In genomic region chr7:145340248-145340904, GRCm38 (mm10) we compare ENCODE assay signal across 19 mouse cellular contexts. TPM values are rescaled to one million over a fixed set of nuclear protein-coding genes. Genes with fewer than 3 reads are reported as not detected.
A peak's percentile ranks its signal among the peaks of the same experiment; 100 is the strongest.
DNase-seq lines count a peak whose midpoint lies in the region; ATAC-seq and TF ChIP-seq lines count a peak whose summit lies in the region.
"Had no signal": no experiment of that assay in that cellular context is flagged by ENCODE, and none has a peak within 500 bp of the region (broad histone marks: within the 10 kb centered on the region; RNA-seq: fewer than 3 reads in every experiment).

No protein-coding gene starts in this region.

- peak; percentile 31 for DNase-seq in embryonic facial prominence, embryonic 11.5 days (ENCODE audit: low spot score)
- no peak for DNase-seq in embryonic facial prominence, embryonic 10.5 days (ENCODE audit: low spot score)
- peak; percentile 43 for DNase-seq in liver, embryonic 11.5 days (ENCODE audit: low spot score)
- DNase-seq in liver, postnatal 0 days, result no peak
- DNase-seq in splenic B cell, adult 2 months (ENCODE audit: low read depth, low spot score), result peak; percentile 5
- DNase-seq in layer of hippocampus, postnatal 25 days (ENCODE audit: extremely low spot score in 1 of 2, low spot score in 1 of 2), result no peak
- no peak for DNase-seq in heart, postnatal 4 days
- DNase-seq: cerebellum, adult 8-10 months; forebrain, postnatal 0 days; gastrocnemius, postnatal 25 days; spleen, adult 18-20 months had no signal

- no peak for TF ChIP-seq CTCF in liver, postnatal 0 days (IDR thresholded peaks at IDR 0.05; ENCODE audit: low read depth)

- peak; percentile 29; the same call in 1 of the 2 replicates for ATAC-seq in embryonic facial prominence, embryonic 11.5 days (replicated peaks; ENCODE audit: insufficient number of reproducible peaks, low FRiP score, low TSS enrichment, low read depth)
- ATAC-seq in liver, embryonic 11.5 days (replicated peaks; ENCODE audit: low FRiP score), result no peak
- ATAC-seq in liver, postnatal 0 days, result no peak
- peak; percentile 42 for ATAC-seq in granulocyte monocyte progenitor cell, adult 5-6 weeks (replicated peaks; ENCODE audit: poor library complexity, severe bottlenecking)
- ATAC-seq: forebrain, postnatal 0 days had no signal

- no peak overlapping the region for H3K27ac ChIP-seq in embryonic facial prominence, embryonic 11.5 days (replicated peaks; ENCODE audit: low read depth, low read length)
- no peak overlapping the region for H3K27ac ChIP-seq in embryonic facial prominence, embryonic 10.5 days (replicated peaks)
- H3K27ac ChIP-seq in liver, embryonic 11.5 days (ENCODE audit: low read depth, low read length), result no peak overlapping the region
- no peak overlapping the region for H3K27ac ChIP-seq in liver, postnatal 0 days (ENCODE audit: low read depth)
- H3K27ac ChIP-seq: heart, embryonic 15.5 days; neural tube, embryonic 12.5 days had no signal

- WGBS in embryonic facial prominence, embryonic 11.5 days, result 84% methylated on average over 5 of the region's 5 CpGs
- 87% methylated on average over 5 of the region's 5 CpGs for WGBS in embryonic facial prominence, embryonic 10.5 days
- WGBS in liver, embryonic 11.5 days, result 79% methylated on average over 5 of the region's 5 CpGs
- 75% methylated on average over 5 of the region's 5 CpGs for WGBS in liver, postnatal 0 days (ENCODE audit: insufficient replicate concordance)

- no peak overlapping the region for H3K9ac ChIP-seq in embryonic facial prominence, embryonic 11.5 days (replicated peaks; ENCODE audit: low read length)
- H3K9ac ChIP-seq in liver, embryonic 11.5 days (ENCODE audit: low read depth, low read length), result no peak overlapping the region
- no peak overlapping the region for H3K9ac ChIP-seq in liver, postnatal 0 days (replicated peaks)
- H3K9ac ChIP-seq: forebrain, postnatal 0 days; heart, embryonic 15.5 days; neural tube, embryonic 12.5 days had no signal

- H3K27me3 ChIP-seq in embryonic facial prominence, embryonic 11.5 days (ENCODE audit: control insufficient read depth, insufficient read depth, low read length), result no peaks in the 10 kb centered on the region
- no peaks in the 10 kb centered on the region for H3K27me3 ChIP-seq in embryonic facial prominence, embryonic 10.5 days (replicated peaks; ENCODE audit: low read depth, poor library complexity, severe bottlenecking)
- H3K27me3 ChIP-seq in liver, embryonic 11.5 days (replicated peaks; ENCODE audit: control insufficient read depth, insufficient read depth, low read length), result no peaks in the 10 kb centered on the region
- no peaks in the 10 kb centered on the region for H3K27me3 ChIP-seq in liver, postnatal 0 days (ENCODE audit: insufficient read depth, low read length)
- H3K27me3 ChIP-seq in splenic B cell, adult 2 months (ENCODE audit: control insufficient read depth, insufficient read depth, low read length, poor library complexity, severe bottlenecking), result no peaks in the 10 kb centered on the region
- H3K27me3 ChIP-seq: heart, embryonic 15.5 days; neural tube, embryonic 12.5 days had no signal

- no peak overlapping the region for H3K4me3 ChIP-seq in embryonic facial prominence, embryonic 11.5 days (ENCODE audit: low read depth, low read length)
- H3K4me3 ChIP-seq in embryonic facial prominence, embryonic 10.5 days, result no peak overlapping the region
- H3K4me3 ChIP-seq in liver, embryonic 11.5 days (ENCODE audit: low read depth, low read length), result no peak overlapping the region
- no peak overlapping the region for H3K4me3 ChIP-seq in liver, postnatal 0 days (ENCODE audit: low read depth, low read length)
- H3K4me3 ChIP-seq: heart, embryonic 15.5 days; neural tube, embryonic 12.5 days had no signal

- TF ChIP-seq EP300 in liver, postnatal 0 days (IDR thresholded peaks at IDR 0.05; ENCODE audit: low read depth), result no peak

- no peak overlapping the region for H3K4me2 ChIP-seq in embryonic facial prominence, embryonic 11.5 days (ENCODE audit: low read depth, low read length)
- no peak overlapping the region for H3K4me2 ChIP-seq in liver, embryonic 11.5 days
- H3K4me2 ChIP-seq in liver, postnatal 0 days (ENCODE audit: low read depth, low read length), result no peak overlapping the region
- H3K4me2 ChIP-seq: heart, embryonic 15.5 days; neural tube, embryonic 12.5 days had no signal

- H3K4me1 ChIP-seq in embryonic facial prominence, embryonic 11.5 days (ENCODE audit: control insufficient read depth, insufficient read depth, low read length), result no peaks in the 10 kb centered on the region
- H3K4me1 ChIP-seq in embryonic facial prominence, embryonic 10.5 days, result 0 out of 2 replicates have a peak, but pooled peaks cover 3% of the 10 kb centered on the region
- H3K4me1 ChIP-seq in liver, embryonic 11.5 days (replicated peaks; ENCODE audit: control insufficient read depth, insufficient read depth, low read length), result no peaks in the 10 kb centered on the region
- no peaks in the 10 kb centered on the region for H3K4me1 ChIP-seq in liver, postnatal 0 days (ENCODE audit: insufficient read depth)
- H3K4me1 ChIP-seq: heart, embryonic 15.5 days; neural tube, embryonic 12.5 days had no signal

- no peaks in the 10 kb centered on the region for H3K36me3 ChIP-seq in embryonic facial prominence, embryonic 11.5 days (replicated peaks; ENCODE audit: control insufficient read depth, insufficient read depth, low read depth, low read length)
- no peaks in the 10 kb centered on the region for H3K36me3 ChIP-seq in embryonic facial prominence, embryonic 10.5 days (replicated peaks)
- no peaks in the 10 kb centered on the region for H3K36me3 ChIP-seq in liver, embryonic 11.5 days (ENCODE audit: control insufficient read depth, insufficient read depth, low read length)
- H3K36me3 ChIP-seq in liver, postnatal 0 days (replicated peaks; ENCODE audit: insufficient read depth, low read length), result no peaks in the 10 kb centered on the region
- no peaks in the 10 kb centered on the region for H3K36me3 ChIP-seq in splenic B cell, adult 2 months (ENCODE audit: control insufficient read depth, insufficient read depth, low read length, poor library complexity, severe bottlenecking)
- H3K36me3 ChIP-seq: G1E; heart, embryonic 15.5 days; neural tube, embryonic 12.5 days had no signal

- no peaks in the 10 kb centered on the region for H3K9me3 ChIP-seq in embryonic facial prominence, embryonic 11.5 days (replicated peaks; ENCODE audit: control insufficient read depth, low read length)
- no peaks in the 10 kb centered on the region for H3K9me3 ChIP-seq in embryonic facial prominence, embryonic 10.5 days
- H3K9me3 ChIP-seq in liver, embryonic 11.5 days (ENCODE audit: control insufficient read depth, low read length), result no peaks in the 10 kb centered on the region
- no peaks in the 10 kb centered on the region for H3K9me3 ChIP-seq in liver, postnatal 0 days (ENCODE audit: low read length)
- H3K9me3 ChIP-seq: G1E; heart, embryonic 15.5 days; neural tube, embryonic 12.5 days had no signal

RNA-seq across cellular contexts. Expression of gene Mrgprd, which starts 25.7 kb away (rescaled TPM):
- polyA plus RNA-seq in embryonic facial prominence, embryonic 11.5 days (2014; fragmentation: Nextera tagmentation; extraction: Ambion mirVana), result not detected in 2 replicates
- polyA plus RNA-seq in embryonic facial prominence, embryonic 10.5 days (2016; fragmentation: Nextera tagmentation; extraction: Ambion mirVana), result not detected in 2 replicates
- polyA plus RNA-seq in liver, embryonic 11.5 days (2014; fragmentation: Nextera tagmentation; extraction: Ambion mirVana), result not detected in 2 replicates
- polyA plus RNA-seq in liver, postnatal 0 days (2015; fragmentation: Nextera tagmentation; extraction: Ambion mirVana), result not detected in 2 replicates
- total RNA-seq in granulocyte monocyte progenitor cell, adult 5-6 weeks (2014; fragmentation: Nextera tagmentation), result not detected in 2 replicates
- total RNA-seq in granulocyte monocyte progenitor cell, adult 5-6 weeks (2017), result not detected in 2 replicates
- total RNA-seq in layer of hippocampus, postnatal 25 days (2021), result not detected
- total RNA-seq in heart, postnatal 4 days (2021), result not detected
- total RNA-seq: forebrain, postnatal 0 days; gastrocnemius, postnatal 25 days; layer of hippocampus, adult 8-10 months; left cerebral cortex, postnatal 14 days had no signal
- polyA plus RNA-seq: embryonic facial prominence, embryonic 14.5 days; forebrain, postnatal 0 days; G1E; heart, embryonic 15.5 days; liver, embryonic 16.5 days had no signal

RNA-seq across cellular contexts. Expression of gene Mrgprf, which starts 39.7 kb away (rescaled TPM):
- 0.10 and 0.20 TPM in 2 replicates for polyA plus RNA-seq in embryonic facial prominence, embryonic 11.5 days (2014; fragmentation: Nextera tagmentation; extraction: Ambion mirVana)
- polyA plus RNA-seq in embryonic facial prominence, embryonic 10.5 days (2016; fragmentation: Nextera tagmentation; extraction: Ambion mirVana), result 0.10 TPM in 1 of 2 replicates, not detected in the other
- polyA plus RNA-seq in liver, embryonic 11.5 days (2014; fragmentation: Nextera tagmentation; extraction: Ambion mirVana), result 0.08 TPM in 1 of 2 replicates, not detected in the other
- 0.16 and 0.24 TPM in 2 replicates for polyA plus RNA-seq in liver, postnatal 0 days (2015; fragmentation: Nextera tagmentation; extraction: Ambion mirVana)
- total RNA-seq in granulocyte monocyte progenitor cell, adult 5-6 weeks (2014; fragmentation: Nextera tagmentation), result not detected in 2 replicates
- not detected in 2 replicates for total RNA-seq in granulocyte monocyte progenitor cell, adult 5-6 weeks (2017)
- total RNA-seq in layer of hippocampus, postnatal 25 days (2021), result 1 to 10 TPM in 1 of 2 experiments, under 1 TPM in 1; 0.87 to 1.1 TPM
- 1 to 10 TPM; 4.2 to 4.9 TPM for total RNA-seq in heart, postnatal 4 days (2021)
- polyA plus RNA-seq: G1E had no signal

RNA-seq across cellular contexts. Expression of gene Tpcn2, which starts 56.6 kb away (rescaled TPM):
- 2.2 and 4.0 TPM in 2 replicates for polyA plus RNA-seq in embryonic facial prominence, embryonic 11.5 days (2014; fragmentation: Nextera tagmentation; extraction: Ambion mirVana)
- polyA plus RNA-seq in embryonic facial prominence, embryonic 10.5 days (2016; fragmentation: Nextera tagmentation; extraction: Ambion mirVana), result 6.5 TPM in 2 replicates
- 2.3 and 2.4 TPM in 2 replicates for polyA plus RNA-seq in liver, embryonic 11.5 days (2014; fragmentation: Nextera tagmentation; extraction: Ambion mirVana)
- polyA plus RNA-seq in liver, postnatal 0 days (2015; fragmentation: Nextera tagmentation; extraction: Ambion mirVana), result 2.2 and 2.3 TPM in 2 replicates
- 4.8 and 7.9 TPM in 2 replicates for total RNA-seq in granulocyte monocyte progenitor cell, adult 5-6 weeks (2014; fragmentation: Nextera tagmentation)
- total RNA-seq in granulocyte monocyte progenitor cell, adult 5-6 weeks (2017), result 3.4 and 3.6 TPM in 2 replicates
- total RNA-seq in layer of hippocampus, postnatal 25 days (2021), result 1 to 10 TPM; 4.0 to 5.8 TPM
- total RNA-seq in heart, postnatal 4 days (2021), result 1 to 10 TPM; 7.0 to 9.8 TPM

Comparison
In these comparisons a context has a peak if more than half of its experiments do, and no peak if none do; other contexts are left out.
1. DNase-seq: peak in embryonic facial prominence, embryonic 11.5 days (single experiment), liver, embryonic 11.5 days (single experiment) and splenic B cell, adult 2 months (single experiment); none in embryonic facial prominence, embryonic 10.5 days (single experiment), liver, postnatal 0 days (single experiment), layer of hippocampus, postnatal 25 days (0 of 2) and heart, postnatal 4 days (single experiment).
2. ATAC-seq: peak in embryonic facial prominence, embryonic 11.5 days (single experiment) and granulocyte monocyte progenitor cell, adult 5-6 weeks (single experiment); none in liver, embryonic 11.5 days (single experiment) and liver, postnatal 0 days (single experiment).